Mouse (Mus musculus) ovary, adult 18-20 months (tissue): Measurements from ENCODE around the gene Banf1.
"Not testable (repeated sequence)": the region's sequence is repeated elsewhere in the genome, so short reads cannot be mapped to it uniquely, and the experiment has no call there.

Experiments used
- DNase-seq: peaks from one replicate; pipeline ENCODE4 v3.0.0; 2022; ENCODE audit warnings: low spot score, mixed read lengths

Banf1 gene

GRCm38 (mm10) chr19:5367053-5367359 is at the start of gene Banf1:
Gene Banf1, minus strand, starts transcription at chr19:5367168.
- no peak for DNase-seq

DNA sequence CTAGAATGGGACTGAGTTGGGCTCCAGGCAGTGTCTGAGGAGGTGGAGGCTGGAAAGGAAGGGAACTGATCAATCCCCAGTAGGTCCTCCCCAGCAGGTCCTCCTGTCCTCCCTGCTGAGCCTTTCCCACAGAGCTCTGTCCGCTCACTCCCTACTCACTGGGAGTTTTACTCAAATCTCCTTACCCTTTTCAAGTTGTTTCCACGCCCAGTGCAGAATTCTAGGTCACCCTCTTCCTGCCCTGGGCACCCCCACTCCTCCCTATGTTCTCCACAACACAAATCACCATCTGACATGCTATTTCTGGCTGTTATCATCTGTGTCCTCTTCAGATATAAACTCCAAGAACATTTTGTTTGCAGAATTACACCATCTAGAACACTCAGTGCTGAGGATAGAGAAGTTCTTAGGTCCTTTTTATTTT is 47.6 kb upstream of the Banf1 start:
- DNase-seq, result peak; percentile 70

DNA sequence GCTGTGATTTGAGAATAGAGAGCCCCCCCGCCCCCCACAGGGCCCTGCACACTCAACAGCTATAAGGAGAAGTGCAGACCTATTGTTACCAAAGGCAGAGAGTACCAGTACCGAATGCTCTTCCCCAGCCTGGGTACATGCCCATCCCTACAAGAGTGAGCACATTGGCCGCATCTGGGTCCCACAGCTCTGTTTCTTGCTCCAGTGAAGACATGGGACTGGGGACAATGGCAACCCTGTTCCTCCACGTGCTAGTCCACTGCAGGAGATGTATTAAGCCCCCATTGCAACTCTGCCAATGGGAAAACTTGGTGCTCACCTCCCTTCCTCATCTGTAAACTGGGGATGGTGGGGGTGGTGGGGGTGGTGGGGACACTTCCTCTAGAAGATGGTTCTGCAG is 46.9 kb upstream of the Banf1 start:
- no peak for DNase-seq

DNA sequence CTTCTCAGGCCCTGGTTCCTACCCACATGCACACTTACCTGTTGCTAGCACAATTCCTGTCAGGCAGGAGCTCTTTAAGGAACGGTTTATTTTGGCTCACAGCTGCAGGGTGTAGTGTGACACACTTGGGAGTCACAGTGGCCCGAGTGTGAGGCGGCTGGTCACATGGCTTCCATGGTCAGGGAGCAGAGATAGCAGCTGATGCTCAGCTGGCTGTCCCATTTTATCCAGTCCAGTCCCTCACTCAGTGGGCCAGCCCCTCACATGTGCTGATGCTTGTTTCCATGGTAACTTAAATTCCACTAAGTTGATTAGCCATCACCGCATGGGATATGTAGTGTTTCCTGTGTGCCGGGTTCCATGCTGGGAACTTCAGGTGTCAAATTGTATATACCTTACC is 45.0 kb upstream of the Banf1 start:
- no peak for DNase-seq

DNA sequence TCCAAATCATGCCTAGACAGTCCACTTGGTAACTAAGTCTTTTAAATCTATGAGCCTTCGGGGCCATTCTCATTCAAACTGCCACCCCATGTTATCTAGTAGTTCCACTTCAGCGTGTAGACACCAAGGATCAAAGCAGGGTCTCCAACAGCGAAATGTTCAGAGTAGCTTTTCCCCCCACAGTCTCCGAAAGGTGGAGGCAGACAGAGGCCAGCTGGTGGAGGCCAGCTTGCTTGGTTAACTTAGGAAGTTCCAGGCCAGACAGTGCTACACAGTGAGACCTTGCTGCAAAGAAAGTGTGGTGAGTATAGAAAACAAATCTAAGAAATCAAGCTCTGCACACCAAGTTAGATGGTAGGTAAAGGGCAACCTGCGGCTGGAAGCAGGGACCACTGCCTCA is 43.7 kb upstream of the Banf1 start:
- DNase-seq, result no peak

GRCm38 (mm10) chr19:5409068-5409467 is 42.1 kb upstream of the Banf1 start:
- DNase-seq, result no peak

DNA sequence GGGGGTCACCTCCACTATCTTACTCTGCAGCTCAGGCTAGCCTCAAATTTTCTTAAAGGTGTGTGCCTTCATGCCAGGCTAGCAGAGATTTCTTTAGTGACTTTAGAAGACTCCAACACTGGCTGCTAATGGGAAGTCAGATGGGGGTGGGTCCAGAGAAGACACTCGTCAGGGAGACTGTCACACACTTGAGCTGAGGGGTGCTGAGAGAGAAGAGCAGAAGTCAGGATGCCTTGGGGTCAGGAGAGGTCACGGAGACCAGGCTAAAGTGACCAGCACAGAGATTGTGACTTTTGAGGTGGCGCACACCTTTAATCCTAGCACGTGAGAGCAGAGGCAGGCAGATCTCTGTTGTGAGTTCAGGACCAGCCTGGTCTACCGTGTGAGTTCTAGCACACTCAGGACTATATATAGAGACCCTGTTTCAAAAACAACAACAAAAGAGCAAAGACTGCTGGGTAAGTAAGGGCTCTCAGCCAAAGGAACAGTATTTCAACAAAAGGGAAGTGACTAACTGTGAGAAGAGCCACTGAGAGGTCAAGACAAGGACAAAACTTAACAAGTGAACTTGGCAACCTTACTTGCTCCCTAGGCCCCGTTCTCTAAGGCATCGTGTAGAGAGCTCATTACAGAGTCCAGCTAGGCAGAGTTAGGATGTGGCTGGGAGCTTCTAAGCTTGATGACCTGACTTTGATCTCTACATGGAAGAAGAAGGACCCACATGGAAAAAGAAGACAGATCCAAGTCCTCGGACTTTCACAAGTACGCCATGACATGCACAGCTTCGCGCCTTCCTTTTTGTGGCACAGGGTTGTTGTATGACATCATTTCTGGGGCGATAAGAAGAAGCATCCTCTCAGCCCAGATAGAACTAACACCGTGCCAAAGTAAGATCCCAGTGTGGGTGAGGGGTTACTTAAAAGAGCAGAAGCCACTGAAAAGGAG is 41.4 kb upstream of the Banf1 start:
- no peak for DNase-seq

DNA sequence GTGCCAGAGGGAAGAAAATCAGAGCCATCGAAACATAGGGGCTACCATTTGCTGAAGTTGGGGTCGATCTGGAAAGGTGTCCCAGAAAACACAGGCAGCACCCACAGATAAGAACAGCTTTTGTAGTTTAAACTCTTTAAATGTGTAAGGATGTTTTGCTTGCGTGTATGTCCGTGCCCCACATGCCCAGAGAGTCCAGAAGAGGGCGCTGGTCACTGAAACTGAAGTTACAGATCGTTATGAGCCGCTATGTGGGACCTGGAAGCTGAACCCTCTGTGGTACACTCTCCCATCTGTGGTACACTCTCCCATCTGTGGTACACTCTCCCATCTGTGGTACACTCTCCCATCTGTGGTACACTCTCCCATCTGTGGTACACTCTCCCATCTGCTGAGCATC is 40.2 kb upstream of the Banf1 start:
- no peak for DNase-seq

DNA sequence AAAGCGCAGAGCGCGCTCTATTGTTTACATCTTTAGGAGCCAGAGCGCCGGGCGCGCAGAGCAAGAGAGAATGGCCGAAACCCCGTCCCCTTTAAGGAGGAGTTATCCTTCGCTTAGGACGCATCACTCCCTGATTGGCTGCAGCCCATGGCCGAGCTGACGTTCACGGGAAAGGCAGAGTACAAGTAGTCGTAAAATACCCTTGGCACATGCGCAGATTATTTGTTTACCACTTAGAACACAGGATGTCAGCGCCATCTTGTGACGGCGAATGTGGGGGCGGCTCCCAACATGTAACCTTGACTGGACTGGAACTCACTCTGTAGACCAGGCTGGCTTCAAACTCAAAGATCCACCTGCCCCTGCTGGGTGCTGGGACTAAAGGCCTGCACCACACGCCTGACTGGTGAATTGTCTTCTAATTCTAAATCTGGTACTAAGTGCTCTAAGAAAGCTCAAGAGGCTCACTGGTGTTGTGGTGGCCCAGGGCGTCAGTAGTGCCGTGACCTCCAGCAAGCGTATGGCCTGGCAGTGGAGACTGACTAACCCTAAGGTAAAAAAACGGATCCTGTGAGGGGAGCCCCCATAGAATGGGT is 39.7 kb upstream of the Banf1 start:
- peak; percentile 57 for DNase-seq

- DNase-seq, result no peak
Observed at GRCm38 (mm10) chr19:5405924-5406323, 39.0 kb upstream of the Banf1 start.

DNA sequence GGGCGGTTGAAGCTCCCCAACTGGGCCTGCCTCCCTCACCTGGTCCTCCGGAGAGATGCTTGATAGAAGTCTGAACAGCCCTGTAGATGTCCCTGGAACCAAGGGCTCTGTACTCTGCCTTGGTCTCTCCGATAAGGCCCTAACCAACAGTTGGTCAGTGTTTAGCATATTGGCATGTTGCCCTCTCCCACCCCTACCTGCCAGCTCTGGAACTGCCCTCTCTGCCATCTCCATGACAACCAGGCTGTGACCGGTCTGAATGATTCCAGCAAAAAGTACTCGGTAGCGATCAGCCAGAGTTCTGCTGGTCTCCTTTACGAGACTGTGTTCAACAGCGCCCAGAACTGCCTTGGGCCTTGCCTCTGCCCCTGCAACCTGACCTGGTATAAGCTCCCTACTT is 35.3 kb upstream of the Banf1 start, which contains the start of gene Tsga10ip:
Gene Tsga10ip, minus strand, starts transcription at position 234 of the 400 bp plus-strand sequence.
- no peak for DNase-seq

DNA sequence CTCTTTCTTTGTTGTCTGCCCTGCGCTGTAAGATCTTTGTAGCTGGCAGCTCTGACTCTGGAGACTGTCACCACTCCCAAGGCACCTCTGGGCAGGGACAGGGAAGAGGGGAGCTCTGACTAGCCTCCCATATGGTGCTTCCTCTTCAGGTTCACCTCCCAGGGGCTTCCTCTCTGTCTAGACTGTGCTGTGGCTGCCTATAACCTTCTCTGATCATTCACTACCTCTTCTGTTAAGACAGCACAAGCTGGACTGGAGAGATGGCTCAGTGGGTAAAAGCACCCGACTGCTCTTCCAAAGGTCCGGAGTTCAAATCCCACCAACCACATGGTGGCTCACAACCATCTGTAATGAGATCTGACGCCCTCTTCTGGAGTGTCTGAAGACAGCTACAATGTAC is 34.1 kb upstream of the Banf1 start:
- not testable (repeated sequence) for DNase-seq

- no peak for DNase-seq
Observed at GRCm38 (mm10) chr19:5395371-5395770, 28.4 kb upstream of the Banf1 start.

DNA sequence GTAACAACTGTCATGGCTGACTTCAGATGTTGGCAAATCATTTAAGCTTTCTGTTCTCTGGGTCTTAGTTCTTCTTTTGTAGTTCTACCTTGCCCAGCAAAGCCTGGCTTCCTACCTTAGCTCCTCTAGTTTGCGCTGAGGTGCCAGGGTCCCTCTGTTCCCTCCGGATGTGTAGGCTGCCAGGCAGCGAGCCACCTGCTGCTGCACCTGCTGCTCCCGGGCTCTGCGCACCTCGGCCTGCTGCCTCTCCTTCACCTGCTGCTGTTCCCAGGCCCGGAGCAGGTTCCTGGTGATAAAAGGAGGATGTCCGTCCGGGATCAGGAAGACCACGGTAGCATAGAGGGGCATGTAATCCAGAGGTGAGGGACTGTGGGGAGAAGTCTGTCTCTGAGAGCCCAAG is 27.2 kb upstream of the Banf1 start:
- DNase-seq, result no peak

- no peak for DNase-seq
Observed at GRCm38 (mm10) chr19:5392892-5393291, 25.9 kb upstream of the Banf1 start.

DNA sequence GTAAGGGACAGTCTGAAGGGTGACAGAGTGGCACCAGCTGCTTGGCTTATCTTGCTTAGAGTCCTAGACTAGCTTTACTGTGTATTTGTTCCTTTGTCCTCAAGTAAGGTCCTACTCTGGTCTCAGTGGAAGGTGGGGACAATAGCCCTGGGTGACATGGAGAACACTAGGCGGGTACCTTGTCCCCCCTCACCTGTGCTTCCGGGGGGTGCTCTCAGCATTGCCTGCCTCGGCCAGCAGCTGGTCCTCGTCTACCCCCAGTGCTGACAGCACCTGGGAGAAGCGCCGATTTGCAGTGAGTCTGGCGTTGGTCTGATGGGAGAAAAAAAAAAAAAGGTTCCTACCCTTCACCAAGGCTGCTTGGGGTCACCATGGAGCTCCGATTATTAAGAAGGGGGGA is 23.4 kb upstream of the Banf1 start:
- no peak for DNase-seq

GRCm38 (mm10) chr19:5389647-5390046 is 22.7 kb upstream of the Banf1 start:
- DNase-seq, result no peak

- DNase-seq, result peak; percentile 95
Observed at GRCm38 (mm10) chr19:5388588-5389242, 21.7 kb upstream of the Banf1 start, which contains the start of gene Sart1. Gene Sart1, minus strand, starts transcription at chr19:5388703.

GRCm38 (mm10) chr19:5388011-5388441 is 21.1 kb upstream of the Banf1 start:
- DNase-seq, result no peak

GRCm38 (mm10) chr19:5384715-5385114 is 17.7 kb upstream of the Banf1 start:
- DNase-seq, result peak; percentile 67

GRCm38 (mm10) chr19:5383326-5383725 is 16.4 kb upstream of the Banf1 start:
- no peak for DNase-seq

- DNase-seq, result no peak
Observed at GRCm38 (mm10) chr19:5377446-5377845, 10.5 kb upstream of the Banf1 start.

- DNase-seq, result no peak
Observed at GRCm38 (mm10) chr19:5374748-5375147, 7.8 kb upstream of the Banf1 start.
